In the genomic region with DNA sequence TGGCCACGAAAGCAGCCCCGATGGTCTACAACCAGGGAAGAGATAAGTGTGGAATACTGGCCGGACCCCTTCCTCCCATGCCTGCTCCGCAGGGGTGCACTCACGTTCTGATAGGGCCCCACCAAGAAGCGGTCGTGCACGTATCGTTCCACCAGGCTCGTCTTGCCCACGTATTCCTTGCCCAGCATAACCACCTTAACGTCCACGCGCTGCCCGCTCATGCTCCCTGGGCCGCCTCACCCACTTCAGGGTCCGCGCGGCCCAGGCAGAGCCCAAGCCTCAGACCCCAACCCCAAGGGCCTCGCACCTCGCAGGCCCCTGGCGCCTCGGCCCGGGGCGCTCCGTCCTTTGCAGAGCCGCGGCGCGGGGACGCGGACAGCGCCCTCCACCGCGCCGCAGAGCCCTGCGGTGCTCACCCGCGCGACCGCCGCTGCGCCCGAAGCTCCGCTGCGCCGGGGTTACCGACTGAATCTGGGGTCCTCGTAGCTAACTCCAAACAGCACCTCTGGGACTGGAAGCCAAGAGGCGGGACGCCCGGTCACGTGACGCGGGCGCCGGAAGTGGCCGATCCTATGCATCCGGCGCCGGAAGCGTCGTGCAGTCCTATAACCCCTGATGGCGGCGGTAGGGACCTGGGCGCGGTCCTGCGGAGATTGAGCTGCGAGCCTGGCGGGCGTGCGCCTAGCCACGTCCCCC, we compare ENCODE assay signal across 8 mouse cellular contexts. TPM values are rescaled to one million over a fixed set of nuclear protein-coding genes. Genes with fewer than 3 reads are reported as not detected.
DNase-seq lines count a peak whose midpoint lies in the region; ATAC-seq lines count a peak whose summit lies in the region.

A gene (minus strand): TSS at position 513 of the 696 bp plus-strand sequence.

- no peaks in the 10 kb centered on the region for H3K9me3 ChIP-seq in hindbrain, embryonic 13.5 days

- H3K4me3 ChIP-seq in hindbrain, embryonic 13.5 days, result peak within 1 kb of the TSS; percentile 94

- WGBS in hindbrain, embryonic 13.5 days, result under 1% methylated on average over 73 of the region's 73 CpGs

- ATAC-seq in hindbrain, embryonic 13.5 days (ENCODE audit: low FRiP score), result peak; percentile 94

- peaks cover 64% of the 10 kb centered on the region for H3K36me3 ChIP-seq in hindbrain, embryonic 13.5 days

- peak; percentile 90 for DNase-seq in R1 (ENCODE audit: low read depth, low spot score)
- DNase-seq in cerebellum, postnatal 25 days, result peak; percentile 92 to 96
- peak; percentile 75 to 80 for DNase-seq in frontal cortex, postnatal 25 days (ENCODE audit: low spot score in 2 of 2)
- DNase-seq in left cerebral cortex, adult 11 months (ENCODE audit: low spot score), result peak; percentile 77
- peak; percentile 92 to 94 for DNase-seq in lung, postnatal 4 days
- DNase-seq in retina, postnatal 1 day, result peak; percentile 92
- DNase-seq in thymus, postnatal 4 days, result peak; percentile 92

- H3K27me3 ChIP-seq in hindbrain, embryonic 13.5 days, result no peaks in the 10 kb centered on the region

- peak within 1 kb of the TSS; percentile 90 for H3K4me2 ChIP-seq in hindbrain, embryonic 13.5 days

- H3K27ac ChIP-seq in hindbrain, embryonic 13.5 days, result peak within 1 kb of the TSS; percentile 82

- peak within 1 kb of the TSS; percentile 96 for H3K9ac ChIP-seq in hindbrain, embryonic 13.5 days

- H3K4me1 ChIP-seq in hindbrain, embryonic 13.5 days (replicated peaks), result peaks cover 35% of the 10 kb centered on the region

RNA-seq across cellular contexts. Expression of the gene that starts here (rescaled TPM):
- 95.9 and 102 TPM in 2 replicates for polyA plus RNA-seq in hindbrain, embryonic 13.5 days (2015; fragmentation: Nextera tagmentation; extraction: Ambion mirVana)

Comparison
In these comparisons a context has a peak if more than half of its experiments do, and no peak if none do; other contexts are left out.
1. Peak in every context shown above with its lines: DNase-seq, ATAC-seq, H3K4me3 ChIP-seq and H3K27ac ChIP-seq.